Mouse (Mus musculus) kidney, postnatal 0 days (tissue): ENCODE data around the gene A930004D18Rik. TPM values are rescaled to one million over a fixed set of nuclear protein-coding genes. Genes with fewer than 3 reads are reported as not detected.

ENCODE experiments used
- ATAC-seq: fragments of 200-750 bp; cut with Nextera tagmentation; replicated peaks from 2 replicates; pipeline ENCODE4 v1.8.0; 2017; ENCODE audit warnings: low read depth, moderate number of reproducible peaks, moderate TSS enrichment, moderate library complexity; ENCODE audit not compliant: low FRiP score
- DNase-seq: peaks from one replicate; pipeline ENCODE4 v3.0.0-alpha.2; 2016; ENCODE audit warnings: low spot score
- H3K27ac ChIP-seq: fragments of 300-500 bp; sonication (generic); 2 replicates; pipeline ENCODE4 v1.5.1; 2014; ENCODE audit warnings: mild to moderate bottlenecking
- H3K27me3 ChIP-seq: fragments of 300-500 bp; sonication (generic); 2 replicates; pipeline ENCODE4 v1.6.1; 2014; ENCODE audit warnings: low read length, mixed read lengths; ENCODE audit not compliant: insufficient read depth
- H3K36me3 ChIP-seq: fragments of 300-500 bp; sonication (generic); 2 replicates; pipeline ENCODE4 v1.6.1; 2014; ENCODE audit warnings: low read length, mixed read lengths; ENCODE audit not compliant: insufficient read depth
- H3K4me1 ChIP-seq: fragments of 300-500 bp; sonication (generic); replicated peaks from 2 replicates; pipeline ENCODE4 v1.6.1; 2014; ENCODE audit warnings: antibody characterized with exemption, low read length, mixed read lengths; ENCODE audit not compliant: insufficient read depth
- H3K4me2 ChIP-seq: fragments of 300-500 bp; sonication (generic); 2 replicates; pipeline ENCODE4 v1.6.1; 2014; ENCODE audit warnings: mild to moderate bottlenecking, low read length, moderate library complexity, mixed read lengths
- H3K4me3 ChIP-seq: fragments of 300-500 bp; sonication (generic); replicated peaks from 2 replicates; pipeline ENCODE4 v1.5.1; 2014; ENCODE audit warnings: low read depth, low read length
- H3K9ac ChIP-seq: fragments of 300-500 bp; sonication (generic); 2 replicates; pipeline ENCODE4 v1.6.1; 2014; ENCODE audit warnings: low read depth, low read length
- H3K9me3 ChIP-seq: fragments of 300-500 bp; sonication (generic); replicated peaks from 2 replicates; pipeline ENCODE4 v1.6.1; 2016; ENCODE audit warnings: low read length, inconsistent platforms, mixed read lengths
- CTCF ChIP-seq: IDR thresholded peaks from 2 replicates; pipeline ENCODE4 v1.5.1; 2016; ENCODE audit warnings: antibody characterized with exemption, low read depth, mild to moderate bottlenecking, moderate library complexity
- WGBS: fragments of 180-500 bp; shearing (Covaris S2); extraction: QIAGEN DNeasy Blood & Tissue Kit; methylation state at CpG from one replicate; pipeline ENCODE4 v1.1.7; 2014; 5-methylcytosine and 5-hydroxymethylcytosine counted together
- polyA plus RNA-seq: library from polyadenylated mRNA; unstranded; fragments of >200 nt; fragmentation: Nextera tagmentation; extraction: Ambion mirVana; gene quantifications from 2 replicates; pipeline ENCODE4 v1.2.1, GENCODE M21; 2015

Gene A930004D18Rik
- 14.9 and 17.9 TPM in 2 replicates for polyA plus RNA-seq

- no peak for TF ChIP-seq CTCF
- H3K4me1 ChIP-seq = peaks cover 32% of the 10 kb centered on the region
Observed at GRCm38 (mm10) chr2:18037491-18037890, at the start of gene A930004D18Rik. TSS of gene A930004D18Rik (minus strand) at chr2:18037737.

DNA sequence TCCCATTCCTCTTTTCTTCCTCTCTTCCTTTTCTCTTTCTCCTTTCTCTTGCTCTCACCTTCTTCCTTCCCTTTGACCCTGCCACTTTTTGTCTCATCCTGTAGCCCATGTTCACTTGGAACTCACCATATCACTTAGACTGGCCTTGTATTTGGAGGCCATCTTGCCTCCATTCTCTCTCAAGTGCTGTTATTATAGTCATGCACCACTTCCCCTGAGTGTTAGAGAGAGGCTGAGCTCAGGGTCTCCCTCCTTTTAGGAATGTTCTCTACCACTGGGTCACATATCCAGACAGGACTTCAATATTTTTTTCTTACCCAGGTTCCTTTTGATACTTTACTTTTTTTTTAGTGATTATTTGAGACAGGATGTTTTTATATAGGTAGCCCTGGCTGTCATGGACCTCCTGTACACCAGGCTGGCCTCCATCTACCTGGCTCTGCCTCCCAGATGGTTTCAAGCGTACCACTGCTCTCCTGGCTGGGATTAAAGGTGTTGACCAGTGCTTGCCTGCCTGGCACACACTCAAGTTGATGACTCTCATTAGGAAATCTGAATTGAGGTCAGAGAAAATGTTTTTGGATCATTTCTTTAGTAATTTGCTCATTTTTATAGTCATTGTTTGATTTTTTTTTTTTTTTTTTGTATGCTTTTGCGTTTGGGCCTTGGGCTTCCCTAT lies 42.8 kb upstream of the A930004D18Rik start:
- Histone ChIP-seq H3K4me3 (no peak overlapping the region), H3K9ac (no peak overlapping the region), H3K4me1 (no peaks in the 10 kb centered on the region), H3K27me3 (no peaks in the 10 kb centered on the region), H3K9me3 (no peaks in the 10 kb centered on the region), H3K36me3 (peaks cover 33% of the 10 kb centered on the region), H3K27ac (no peak overlapping the region), H3K4me2 (no peak overlapping the region)
- no peak for ATAC-seq
- no peak for TF ChIP-seq CTCF
- no peak for DNase-seq
- 81% methylated on average over 2 of the region's 2 CpGs for WGBS

More at GRCm38 (mm10) chr2:18037491-18037890, at the start of gene A930004D18Rik:
- WGBS = 76% methylated on average over 2 of the region's 2 CpGs
- Histone ChIP-seq H3K9me3 (no peaks in the 10 kb centered on the region), H3K4me3 (no peak within 1 kb of the TSS), H3K9ac (no peak within 1 kb of the TSS), H3K27me3 (no peaks in the 10 kb centered on the region), H3K27ac (no peak within 1 kb of the TSS), H3K4me2 (no peak within 1 kb of the TSS), H3K36me3 (no peaks in the 10 kb centered on the region)
- DNase-seq = no peak
- no peak for ATAC-seq

DNA sequence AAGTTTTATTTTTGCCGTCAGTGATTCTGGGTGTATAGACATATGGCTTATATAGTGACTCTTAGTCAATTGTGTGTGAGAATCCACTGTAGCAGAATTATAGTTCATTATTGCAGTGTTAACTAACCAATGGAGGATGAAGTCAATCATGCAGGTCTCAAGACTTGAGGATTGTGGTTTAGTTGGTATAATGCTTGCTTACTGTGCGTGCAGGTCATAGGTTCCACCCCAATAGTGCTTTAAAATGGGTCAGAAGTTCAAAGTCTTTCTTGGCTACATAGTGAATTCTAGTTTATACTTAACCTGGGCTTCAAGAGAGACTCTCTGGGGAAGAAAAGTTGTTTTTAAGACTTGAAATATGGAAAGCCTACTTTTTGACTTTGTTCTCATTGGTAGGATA lies 34.4 kb upstream of the A930004D18Rik start:
- WGBS = 66% methylated on average over 2 of the region's 2 CpGs
- Histone ChIP-seq H3K27ac (no peak overlapping the region), H3K36me3 (0 out of 2 replicates have a peak, but pooled peaks cover 8% of the 10 kb centered on the region), H3K9ac (no peak overlapping the region), H3K27me3 (no peaks in the 10 kb centered on the region), H3K4me1 (no peaks in the 10 kb centered on the region), H3K4me3 (no peak overlapping the region), H3K4me2 (no peak overlapping the region), H3K9me3 (no peaks in the 10 kb centered on the region)
- ATAC-seq (no peak), DNase-seq (no peak)
- no peak for TF ChIP-seq CTCF

GRCm38 (mm10) chr2:18068071-18068796 lies 30.7 kb upstream of the A930004D18Rik start:
- Histone ChIP-seq H3K4me1 (peaks cover 6% of the 10 kb centered on the region; the same call in 1 of the 2 replicates), H3K27ac (peak overlapping the region; percentile 31; the same call in 1 of the 2 replicates), H3K36me3 (no peaks in the 10 kb centered on the region), H3K4me3 (no peak overlapping the region), H3K9ac (no peak overlapping the region), H3K27me3 (no peaks in the 10 kb centered on the region), H3K9me3 (no peaks in the 10 kb centered on the region), H3K4me2 (no peak overlapping the region)
- no peak for TF ChIP-seq CTCF
- ATAC-seq = no peak
- 88% methylated on average over 4 of the region's 4 CpGs for WGBS
- no peak for DNase-seq

DNA sequence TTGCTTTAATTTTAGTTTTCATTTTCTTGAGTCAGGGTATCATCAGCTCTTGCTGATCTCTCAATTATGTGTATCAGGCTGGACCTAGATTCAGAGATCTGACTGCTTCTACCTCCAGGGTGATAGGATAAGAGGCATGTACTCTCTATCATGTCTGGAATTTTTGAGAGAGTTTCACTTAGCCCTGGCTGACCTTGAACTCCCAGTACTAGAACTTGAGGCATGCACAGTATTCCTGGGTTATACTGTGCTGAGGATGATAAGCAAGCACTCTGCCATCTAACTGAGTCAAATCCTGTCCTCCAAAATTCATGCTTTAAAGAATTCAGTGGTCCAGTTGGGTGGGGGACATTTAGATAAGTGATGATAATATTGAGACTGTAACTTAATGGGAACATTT lies 28.9 kb upstream of the A930004D18Rik start:
- H3K27ac ChIP-seq = no peak overlapping the region
- H3K9ac ChIP-seq = no peak overlapping the region
- H3K4me3 ChIP-seq = no peak overlapping the region
- H3K9me3 ChIP-seq = no peaks in the 10 kb centered on the region
- H3K4me1 ChIP-seq = peaks cover 6% of the 10 kb centered on the region; the same call in 1 of the 2 replicates
- H3K36me3 ChIP-seq = no peaks in the 10 kb centered on the region
- DNase-seq = no peak
- H3K27me3 ChIP-seq = no peaks in the 10 kb centered on the region
- peak overlapping the region; percentile 83; the same call in 1 of the 2 replicates for H3K4me2 ChIP-seq
- no peak for TF ChIP-seq CTCF
- ATAC-seq = no peak

DNA sequence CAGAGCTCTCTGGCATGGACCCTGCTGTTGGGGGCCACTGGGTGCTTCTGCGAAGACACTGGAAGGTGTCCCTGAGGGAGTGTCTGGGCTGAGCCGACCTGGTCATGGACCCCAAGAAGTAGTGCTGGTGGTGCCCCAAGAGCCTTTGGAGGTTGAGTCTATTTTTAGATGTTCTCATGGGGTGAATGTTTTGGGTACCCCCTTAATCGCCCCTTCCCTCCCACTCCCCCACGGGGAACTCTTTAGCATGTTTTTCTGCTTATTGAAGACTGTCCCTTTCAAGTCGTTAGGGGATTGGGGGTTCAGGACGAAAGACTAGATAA lies 28.1 kb upstream of the A930004D18Rik start:
- DNase-seq (no peak), ATAC-seq (no peak)
- WGBS = 8% methylated on average over 6 of the region's 6 CpGs
- Histone ChIP-seq H3K4me2 (peak overlapping the region; percentile 83), H3K4me1 (peaks cover 6% of the 10 kb centered on the region; the same call in 1 of the 2 replicates), H3K9me3 (no peaks in the 10 kb centered on the region), H3K4me3 (peak overlapping the region; percentile 94), H3K27me3 (no peaks in the 10 kb centered on the region), H3K9ac (peak overlapping the region; percentile 98), H3K27ac (peak overlapping the region; percentile 100), H3K36me3 (no peaks in the 10 kb centered on the region)
- TF ChIP-seq CTCF = no peak
